Mouse (Mus musculus) 416B (cell line): ENCODE results near the gene Fbxl8.
"Not testable (repeated sequence)": the region's sequence is repeated elsewhere in the genome, so short reads cannot be mapped to it uniquely, and the experiment has no call there.

Source experiments
- DNase-seq: peaks from one replicate; pipeline ENCODE4 v3.0.0; 2011; ENCODE audit warnings: low read depth

Gene Fbxl8

GRCm38 (mm10) chr8:105282239-105282638 lies 17.8 kb downstream of the Fbxl8 start:
- no peak for DNase-seq

- peak; percentile 79 for DNase-seq
These were observed 18.6 kb downstream of the Fbxl8 start for GRCm38 (mm10) chr8:105283074-105283473.

DNA sequence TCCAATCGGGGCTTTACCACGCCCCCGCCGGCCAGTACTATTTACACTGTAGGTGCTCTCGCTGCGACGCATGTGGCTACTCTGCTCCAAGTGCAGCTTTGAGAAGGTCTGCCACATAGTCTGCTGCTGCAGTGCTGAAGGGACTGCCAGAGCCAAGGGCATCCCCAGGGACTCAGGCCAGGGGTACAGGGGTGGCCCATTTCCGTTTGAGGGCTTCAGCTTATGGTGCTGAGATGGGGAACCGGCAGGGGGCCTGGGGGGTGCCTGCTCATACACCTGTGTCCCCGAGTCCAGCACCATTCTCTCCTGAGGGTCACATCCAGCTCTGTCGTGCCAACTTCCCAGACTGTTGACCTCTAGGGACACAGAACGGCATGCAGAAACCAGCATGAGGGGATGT lies 21.1 kb downstream of the Fbxl8 start:
- no peak for DNase-seq

- DNase-seq, result peak; percentile 58
These were observed 22.5 kb downstream of the Fbxl8 start for GRCm38 (mm10) chr8:105286907-105287306.

DNA sequence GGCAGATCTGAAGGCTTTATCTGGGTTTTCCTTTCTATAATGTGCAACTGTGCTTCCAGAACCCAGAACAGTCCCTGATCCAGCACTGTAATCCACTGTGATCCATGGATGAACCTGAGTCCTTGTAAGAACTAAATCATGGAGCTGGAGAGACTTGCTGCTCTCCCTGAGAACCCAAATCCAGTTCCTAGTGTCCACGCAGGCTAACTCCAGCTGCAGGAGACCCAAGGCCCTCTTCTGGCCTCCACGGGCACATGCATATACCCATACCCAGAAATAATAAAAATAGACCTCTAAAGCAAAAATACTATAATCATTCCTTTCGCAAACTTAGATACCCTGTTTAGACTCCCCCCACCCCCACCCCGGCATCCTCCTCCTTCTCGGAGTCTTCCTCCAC lies 23.8 kb downstream of the Fbxl8 start:
- DNase-seq, result no peak

GRCm38 (mm10) chr8:105288958-105289732 lies 24.7 kb downstream of the Fbxl8 start:
- DNase-seq, result peak; percentile 99

DNA sequence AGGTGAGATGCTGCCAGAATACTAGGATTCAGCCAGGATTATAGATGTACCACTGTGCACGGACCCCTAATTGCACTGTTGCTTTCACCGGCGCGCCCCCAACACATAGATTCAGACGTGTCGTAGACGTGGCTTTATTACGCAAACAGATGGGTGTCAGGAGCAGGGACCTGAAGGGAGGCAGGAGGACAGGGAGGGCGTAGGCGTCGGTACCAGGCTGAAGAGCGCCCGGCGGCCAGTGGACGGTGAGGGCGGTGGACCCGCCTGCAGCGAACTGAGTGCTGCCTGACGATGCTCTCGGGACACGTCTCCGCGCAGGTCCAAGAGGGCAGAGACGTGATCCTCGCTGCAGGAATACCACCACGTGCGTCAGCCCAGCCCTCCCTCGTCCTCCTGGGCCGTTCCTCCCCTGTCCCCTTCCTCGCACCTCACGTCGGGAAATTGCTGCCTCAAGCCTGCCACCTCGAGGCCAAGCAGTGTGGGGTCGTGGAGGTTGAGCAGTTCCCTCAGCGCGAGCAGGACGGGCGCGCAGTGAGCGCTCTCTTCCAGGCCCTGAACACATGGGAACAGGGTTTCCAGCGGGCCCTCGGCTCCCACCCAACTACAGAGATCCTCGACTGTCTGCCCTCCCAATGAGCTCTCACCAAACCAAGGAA lies 25.5 kb downstream of the Fbxl8 start, which contains the start of gene 4931428F04Rik:
TSS of gene 4931428F04Rik (minus strand) at position 60 of the 656 bp plus-strand sequence.
- no peak for DNase-seq

GRCm38 (mm10) chr8:105290554-105291314 lies 26.3 kb downstream of the Fbxl8 start:
- DNase-seq, result peak; percentile 87

GRCm38 (mm10) chr8:105291364-105291763 lies 26.9 kb downstream of the Fbxl8 start:
- DNase-seq, result not testable (repeated sequence)

- DNase-seq, result peak; percentile 49
These were observed 27.4 kb downstream of the Fbxl8 start for GRCm38 (mm10) chr8:105291802-105292201.

- DNase-seq, result no peak
These were observed 28.0 kb downstream of the Fbxl8 start for GRCm38 (mm10) chr8:105292471-105292870.

DNA sequence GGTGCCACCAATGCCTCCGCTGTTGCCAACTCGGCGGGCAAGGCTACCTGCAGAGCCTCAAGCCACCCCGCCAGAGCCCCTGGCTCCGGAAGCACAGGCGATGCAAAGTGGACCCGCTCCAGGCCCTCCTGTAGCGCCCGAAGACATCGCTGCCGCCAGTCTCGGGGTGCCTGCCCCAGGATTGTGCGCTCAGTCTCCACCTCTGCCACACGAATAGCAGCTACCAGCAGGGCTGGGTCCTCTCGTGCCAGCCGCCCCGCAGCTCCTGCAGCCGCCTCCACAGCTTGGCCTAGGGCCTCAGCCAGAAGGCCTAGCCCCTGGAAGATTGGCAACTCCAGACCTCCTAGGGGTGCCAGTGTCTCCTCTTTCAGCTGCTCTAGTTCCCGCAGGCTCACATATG lies 29.0 kb downstream of the Fbxl8 start:
- DNase-seq, result no peak

GRCm38 (mm10) chr8:105294776-105295175 lies 30.3 kb downstream of the Fbxl8 start:
- no peak for DNase-seq

GRCm38 (mm10) chr8:105295256-105295655 lies 30.8 kb downstream of the Fbxl8 start:
- no peak for DNase-seq

- peak; percentile 65 for DNase-seq
These were observed 31.6 kb downstream of the Fbxl8 start, which contains the start of gene Exoc3l for GRCm38 (mm10) chr8:105295895-105296573. TSS of gene Exoc3l (minus strand) at chr8:105296101.

DNA sequence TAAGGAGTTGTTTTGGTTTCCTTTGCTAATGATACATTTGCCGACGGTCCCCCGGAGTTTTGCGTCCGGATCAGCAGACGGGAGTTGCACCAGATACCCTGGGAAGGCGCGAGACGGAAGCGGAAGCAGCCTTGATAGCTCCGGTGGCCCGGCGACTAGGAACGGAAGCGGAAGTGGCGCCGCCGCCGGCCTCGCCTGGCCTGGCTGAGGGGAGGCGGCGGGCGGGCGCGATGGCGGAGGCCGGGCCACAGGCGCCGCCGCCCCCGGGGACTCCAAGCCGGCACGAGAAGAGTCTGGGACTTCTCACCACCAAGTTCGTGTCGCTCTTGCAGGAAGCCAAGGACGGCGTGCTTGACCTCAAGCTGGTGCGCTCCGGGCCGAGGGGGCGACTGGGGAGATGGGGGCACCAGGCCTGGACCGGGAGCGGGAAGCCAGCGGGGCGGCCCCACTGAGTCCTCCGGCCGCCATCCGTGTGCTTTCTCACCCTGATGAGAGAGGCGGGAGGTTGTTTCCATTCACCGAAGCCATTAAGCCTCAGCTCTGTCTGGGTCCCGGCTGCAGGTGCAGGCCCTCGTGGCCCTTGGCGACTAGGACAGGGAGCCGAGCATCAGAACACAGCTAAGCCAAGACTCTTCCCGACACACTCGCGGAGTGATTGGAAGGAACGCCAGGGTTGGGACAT lies 33.2 kb downstream of the Fbxl8 start, which contains the start of gene E2f4:
TSS of gene E2f4 (plus strand) at position 153 of the 682 bp plus-strand sequence.
- DNase-seq, result peak; percentile 91

GRCm38 (mm10) chr8:105298351-105299252 lies 34.2 kb downstream of the Fbxl8 start:
- peak; percentile 30 for DNase-seq

DNA sequence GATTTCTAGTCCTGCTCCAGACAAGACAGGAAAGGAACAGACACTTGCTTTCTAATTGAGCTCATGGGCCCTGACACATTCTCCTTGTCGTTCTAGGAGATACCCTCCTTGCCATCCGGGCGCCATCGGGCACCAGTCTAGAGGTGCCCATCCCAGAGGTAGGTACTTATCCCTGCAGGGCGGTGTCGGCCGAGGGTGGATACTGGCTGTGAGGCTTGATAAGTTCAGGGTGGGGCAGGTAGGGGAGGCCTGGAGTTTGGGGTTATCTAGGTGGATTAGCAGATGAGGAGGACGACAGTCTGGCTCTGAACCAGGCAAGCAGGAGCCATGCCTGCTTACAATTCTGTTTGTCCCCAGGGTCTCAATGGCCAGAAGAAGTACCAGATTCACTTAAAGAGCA lies 35.5 kb downstream of the Fbxl8 start:
- DNase-seq, result no peak

- no peak for DNase-seq
These were observed 38.9 kb downstream of the Fbxl8 start for GRCm38 (mm10) chr8:105303396-105303795.

- DNase-seq, result no peak
These were observed 39.4 kb downstream of the Fbxl8 start for GRCm38 (mm10) chr8:105303874-105304273.
